Mouse (Mus musculus): ENCODE measurements at regions not wholly inside any gene's neighbourhood (a gene's known extent, or its start where the extent isn't known, plus 50 kb on each side); places are given as distances from the start of the nearest gene placed in this dataset.

- DNase-seq (ENCODE audit: low read depth, low spot score), result no peak
These were observed 57.4 kb downstream of the Gm21962 start for GRCm38 (mm10) chr3:137728689-137729088.

- DNase-seq (ENCODE audit: low read depth, low spot score), result no peak
These were observed 58.1 kb downstream of the Gm21962 start for GRCm38 (mm10) chr3:137729421-137729820.

- DNase-seq (ENCODE audit: low read depth, low spot score), result peak; percentile 59
These were observed 66.0 kb downstream of the Gm21962 start for GRCm38 (mm10) chr3:137737222-137737800.

- no peak for DNase-seq (ENCODE audit: low read depth, low spot score)
These were observed 70.2 kb downstream of the Gm21962 start for GRCm38 (mm10) chr3:137741528-137741927.

- no peak for DNase-seq (ENCODE audit: low read depth, low spot score)
These were observed 70.8 kb downstream of the Gm21962 start for GRCm38 (mm10) chr3:137742119-137742518.

- no peak for DNase-seq (ENCODE audit: low read depth, low spot score)
These were observed 80.5 kb downstream of the Gm21962 start for GRCm38 (mm10) chr3:137751732-137752260.

- peak; percentile 89 for DNase-seq (ENCODE audit: low read depth, low spot score)
These were observed 81.3 kb downstream of the Gm21962 start for GRCm38 (mm10) chr3:137752447-137753256.

GRCm38 (mm10) chr3:137753257-137753654, 81.9 kb downstream of the Gm21962 start:
- DNase-seq (ENCODE audit: low read depth, low spot score), result no peak

- no peak for DNase-seq (ENCODE audit: low read depth, low spot score)
These were observed 84.1 kb downstream of the Gm21962 start for GRCm38 (mm10) chr3:137755391-137755790.

- DNase-seq (ENCODE audit: low read depth, low spot score), result no peak
These were observed 91.0 kb downstream of the Gm21962 start for GRCm38 (mm10) chr3:137762213-137762884.

- DNase-seq (ENCODE audit: low read depth, low spot score), result no peak
These were observed 92.1 kb downstream of the Gm21962 start for GRCm38 (mm10) chr3:137763406-137763805.

GRCm38 (mm10) chr3:137768627-137769026, 95.7 kb upstream of the H2afz start:
- no peak for DNase-seq (ENCODE audit: low read depth, low spot score)

GRCm38 (mm10) chr3:137775076-137775849, 89.0 kb upstream of the H2afz start:
- no peak for DNase-seq (ENCODE audit: low read depth, low spot score)

GRCm38 (mm10) chr3:137778113-137778512, 86.2 kb upstream of the H2afz start:
- DNase-seq (ENCODE audit: low read depth, low spot score), result peak; percentile 84

- DNase-seq (ENCODE audit: low read depth, low spot score), result peak; percentile 99
These were observed 84.3 kb upstream of the H2afz start for GRCm38 (mm10) chr3:137780029-137780428.

- DNase-seq (ENCODE audit: low read depth, low spot score), result no peak
These were observed 81.5 kb upstream of the H2afz start for GRCm38 (mm10) chr3:137782836-137783235.

- peak; percentile 60 for DNase-seq (ENCODE audit: low read depth, low spot score)
These were observed 80.1 kb upstream of the H2afz start for GRCm38 (mm10) chr3:137783937-137784911.

- peak; percentile 75 for DNase-seq (ENCODE audit: low read depth, low spot score)
These were observed 79.1 kb upstream of the H2afz start for GRCm38 (mm10) chr3:137785224-137785623.

GRCm38 (mm10) chr3:137785871-137786270, 78.4 kb upstream of the H2afz start:
- DNase-seq (ENCODE audit: low read depth, low spot score), result peak; percentile 35

GRCm38 (mm10) chr3:137789671-137790070, 74.6 kb upstream of the H2afz start:
- no peak for DNase-seq (ENCODE audit: low read depth, low spot score)
